Mouse (Mus musculus) lung, postnatal 0 days (tissue): ENCODE measurements at regions not wholly inside any gene's neighbourhood (a gene's known extent, or its start where the extent isn't known, plus 50 kb on each side); places are given as distances from the start of the nearest gene placed in this dataset.
A peak's percentile ranks its signal among the peaks of the same experiment; 100 is the strongest.

Experiments
- ATAC-seq: fragments of 200-750 bp; cut with Nextera tagmentation; 2 replicates; pipeline ENCODE4 v1.8.0; 2017; ENCODE audit warnings: moderate library complexity
- DNase-seq: peaks from one replicate; pipeline ENCODE4 v3.0.0-alpha.2; 2016; ENCODE audit warnings: low spot score
- H3K27ac ChIP-seq: fragments of 300-500 bp; sonication (generic); 2 replicates; pipeline ENCODE4 v1.5.1; 2014; ENCODE audit warnings: antibody characterized with exemption, mild to moderate bottlenecking, low read length, mixed read lengths
- H3K27me3 ChIP-seq: fragments of 300-500 bp; sonication (generic); replicated peaks from 2 replicates; pipeline ENCODE4 v1.6.1; 2014; ENCODE audit warnings: low read length, mixed read lengths; ENCODE audit not compliant: insufficient read depth
- H3K36me3 ChIP-seq: fragments of 300-500 bp; sonication (generic); 2 replicates; pipeline ENCODE4 v1.6.1; 2014; ENCODE audit warnings: low read length, mixed read lengths; ENCODE audit not compliant: insufficient read depth
- H3K4me1 ChIP-seq: fragments of 300-500 bp; sonication (generic); 2 replicates; pipeline ENCODE4 v1.6.1; 2014; ENCODE audit warnings: antibody characterized with exemption, low read depth, low read length, mixed read lengths; ENCODE audit not compliant: insufficient read depth
- H3K4me2 ChIP-seq: fragments of 300-500 bp; sonication (generic); replicated peaks from 2 replicates; pipeline ENCODE4 v1.6.1; 2014; ENCODE audit warnings: low read depth, mild to moderate bottlenecking, low read length, moderate library complexity, mixed read lengths
- H3K4me3 ChIP-seq: fragments of 300-500 bp; sonication (generic); 2 replicates; pipeline ENCODE4 v1.5.1; 2014; ENCODE audit warnings: low read depth, low read length
- H3K9ac ChIP-seq: fragments of 300-500 bp; sonication (generic); replicated peaks from 2 replicates; pipeline ENCODE4 v1.6.1; 2014; ENCODE audit warnings: low read depth, mild to moderate bottlenecking
- H3K9me3 ChIP-seq: fragments of 300-500 bp; sonication (generic); 2 replicates; pipeline ENCODE4 v1.6.1; 2016; ENCODE audit warnings: low read length, mixed read lengths
- CTCF ChIP-seq: IDR thresholded peaks from 2 replicates; pipeline ENCODE4 v1.5.1; 2016; ENCODE audit warnings: antibody characterized with exemption, mild to moderate bottlenecking
- EP300 ChIP-seq: IDR thresholded peaks from 2 replicates; pipeline ENCODE4 v1.6.1; 2016; ENCODE audit warnings: antibody characterized with exemption, mild to moderate bottlenecking, control low read depth
- WGBS: fragments of 180-500 bp; shearing (Covaris S2); extraction: QIAGEN DNeasy Blood & Tissue Kit; methylation state at CpG from one replicate; pipeline ENCODE4 v1.1.7; 2014; 5-methylcytosine and 5-hydroxymethylcytosine counted together

- Histone ChIP-seq H3K36me3 (no peaks in the 10 kb centered on the region), H3K4me2 (no peak overlapping the region), H3K4me3 (no peak overlapping the region), H3K9ac (no peak overlapping the region), H3K9me3 (no peaks in the 10 kb centered on the region), H3K27ac (no peak overlapping the region), H3K27me3 (no peaks in the 10 kb centered on the region), H3K4me1 (no peaks in the 10 kb centered on the region)
- 87% methylated on average over 2 of the region's 2 CpGs for WGBS
- no peak for TF ChIP-seq EP300
- no peak for TF ChIP-seq CTCF
- DNase-seq (no peak), ATAC-seq (no peak)
Observed at GRCm38 (mm10) chr3:147852830-147853229, 1000.7 kb downstream of the Ttll7 start.

- H3K9me3 ChIP-seq = no peaks in the 10 kb centered on the region
- H3K27me3 ChIP-seq = no peaks in the 10 kb centered on the region
- DNase-seq (no peak), ATAC-seq (no peak)
- no peaks in the 10 kb centered on the region for H3K4me1 ChIP-seq
- no peaks in the 10 kb centered on the region for H3K36me3 ChIP-seq
- no peak overlapping the region for H3K27ac ChIP-seq
- WGBS = 46% methylated on average over 3 of the region's 3 CpGs
- no peak overlapping the region for H3K9ac ChIP-seq
- TF ChIP-seq EP300 (no peak), CTCF (no peak)
- H3K4me2 ChIP-seq = no peak overlapping the region
- no peak overlapping the region for H3K4me3 ChIP-seq
Observed at GRCm38 (mm10) chr3:147841357-147841756, 989.2 kb downstream of the Ttll7 start.

- Histone ChIP-seq H3K4me3 (no peak overlapping the region), H3K36me3 (no peaks in the 10 kb centered on the region)
- TF ChIP-seq CTCF (no peak), EP300 (no peak)
Observed at GRCm38 (mm10) chr3:147838816-147839215, 986.6 kb downstream of the Ttll7 start.

GRCm38 (mm10) chr3:147835716-147836115 lies 983.5 kb downstream of the Ttll7 start:
- Histone ChIP-seq H3K4me1 (no peaks in the 10 kb centered on the region), H3K36me3 (no peaks in the 10 kb centered on the region), H3K4me3 (no peak overlapping the region), H3K9ac (no peak overlapping the region), H3K27ac (no peak overlapping the region), H3K4me2 (no peak overlapping the region), H3K27me3 (no peaks in the 10 kb centered on the region), H3K9me3 (no peaks in the 10 kb centered on the region)
- ATAC-seq (no peak), DNase-seq (no peak)
- TF ChIP-seq CTCF (no peak), EP300 (no peak)
- WGBS = 89% methylated on average over 2 of the region's 2 CpGs

More at GRCm38 (mm10) chr3:147838816-147839215, 986.6 kb downstream of the Ttll7 start:
- no peak overlapping the region for H3K27ac ChIP-seq
- 65% methylated on average over 4 of the region's 4 CpGs for WGBS
- no peak overlapping the region for H3K4me2 ChIP-seq
- no peaks in the 10 kb centered on the region for H3K4me1 ChIP-seq
- ATAC-seq (no peak), DNase-seq (no peak)
- H3K9ac ChIP-seq = no peak overlapping the region
- H3K27me3 ChIP-seq = no peaks in the 10 kb centered on the region
- no peaks in the 10 kb centered on the region for H3K9me3 ChIP-seq

GRCm38 (mm10) chr3:147825337-147825736 lies 973.2 kb downstream of the Ttll7 start:
- DNase-seq = peak; percentile 59
- Histone ChIP-seq H3K4me2 (no peak overlapping the region), H3K27me3 (no peaks in the 10 kb centered on the region), H3K4me3 (no peak overlapping the region), H3K36me3 (no peaks in the 10 kb centered on the region), H3K9ac (no peak overlapping the region), H3K27ac (no peak overlapping the region), H3K4me1 (no peaks in the 10 kb centered on the region), H3K9me3 (no peaks in the 10 kb centered on the region)
- 45% methylated on average over 1 of the region's 1 CpGs for WGBS
- ATAC-seq = peak; percentile 74
- TF ChIP-seq CTCF (no peak), EP300 (peak; percentile 73)

GRCm38 (mm10) chr3:147824451-147824850 lies 972.3 kb downstream of the Ttll7 start:
- H3K4me1 ChIP-seq = no peaks in the 10 kb centered on the region
- TF ChIP-seq EP300 (no peak), CTCF (no peak)
- H3K9ac ChIP-seq = no peak overlapping the region
- H3K27me3 ChIP-seq = no peaks in the 10 kb centered on the region
- H3K9me3 ChIP-seq = no peaks in the 10 kb centered on the region
- H3K4me2 ChIP-seq = no peak overlapping the region
- ATAC-seq (no peak), DNase-seq (no peak)
- H3K4me3 ChIP-seq = no peak overlapping the region
- no peaks in the 10 kb centered on the region for H3K36me3 ChIP-seq
- H3K27ac ChIP-seq = no peak overlapping the region

GRCm38 (mm10) chr3:147814080-147814650 lies 962.0 kb downstream of the Ttll7 start:
- no peak overlapping the region for H3K4me3 ChIP-seq
- no peak overlapping the region for H3K9ac ChIP-seq
- TF ChIP-seq CTCF = no peak
- no peak for TF ChIP-seq EP300
- no peak for DNase-seq
- H3K36me3 ChIP-seq = no peaks in the 10 kb centered on the region
- H3K9me3 ChIP-seq = no peaks in the 10 kb centered on the region
- no peak for ATAC-seq
- no peak overlapping the region for H3K4me2 ChIP-seq
- no peak overlapping the region for H3K27ac ChIP-seq
- H3K4me1 ChIP-seq = no peaks in the 10 kb centered on the region
- H3K27me3 ChIP-seq = no peaks in the 10 kb centered on the region
